Mouse (Mus musculus) ES-Bruce4 (cell line): ENCODE measurements around the gene Malsu1.

Experiments used
- CTCF ChIP-seq: IDR thresholded peaks from one replicate; pipeline ENCODE4 v1.8.1; 2011; ENCODE audit warnings: low read depth, low read length
- POLR2A ChIP-seq: IDR thresholded peaks from one replicate; pipeline ENCODE4 v1.8.1; 2011; ENCODE audit warnings: low read length; ENCODE audit not compliant: insufficient read depth

DNA sequence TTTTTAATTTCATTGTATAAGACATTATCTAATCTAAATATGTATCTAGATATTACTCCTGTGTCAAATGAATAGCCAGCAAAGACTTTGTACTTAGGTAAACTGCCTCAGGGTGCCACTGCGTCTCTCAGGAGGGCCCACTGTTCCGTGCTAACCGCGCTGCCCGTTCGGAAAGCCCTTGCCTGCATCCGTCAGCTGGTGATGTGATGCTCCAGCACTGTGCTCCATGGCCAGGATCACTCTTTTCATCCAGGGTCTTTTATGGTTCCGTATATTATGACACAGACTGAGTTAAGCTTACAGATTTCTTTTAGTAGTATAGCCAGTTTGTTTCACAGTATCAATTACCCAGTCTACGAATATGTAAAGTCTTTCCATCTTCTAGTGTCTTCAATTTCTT, 58.3 kb downstream of the Malsu1 start:
- TF ChIP-seq POLR2A (no peak), CTCF (no peak)
